Mouse (Mus musculus): ENCODE data around the gene Fbxw2. TPM values are rescaled to one million over a fixed set of nuclear protein-coding genes. Genes with fewer than 3 reads are reported as not detected.

Fbxw2 gene
- polyA plus RNA-seq, 1 experiment, result 39.9 TPM

DNA sequence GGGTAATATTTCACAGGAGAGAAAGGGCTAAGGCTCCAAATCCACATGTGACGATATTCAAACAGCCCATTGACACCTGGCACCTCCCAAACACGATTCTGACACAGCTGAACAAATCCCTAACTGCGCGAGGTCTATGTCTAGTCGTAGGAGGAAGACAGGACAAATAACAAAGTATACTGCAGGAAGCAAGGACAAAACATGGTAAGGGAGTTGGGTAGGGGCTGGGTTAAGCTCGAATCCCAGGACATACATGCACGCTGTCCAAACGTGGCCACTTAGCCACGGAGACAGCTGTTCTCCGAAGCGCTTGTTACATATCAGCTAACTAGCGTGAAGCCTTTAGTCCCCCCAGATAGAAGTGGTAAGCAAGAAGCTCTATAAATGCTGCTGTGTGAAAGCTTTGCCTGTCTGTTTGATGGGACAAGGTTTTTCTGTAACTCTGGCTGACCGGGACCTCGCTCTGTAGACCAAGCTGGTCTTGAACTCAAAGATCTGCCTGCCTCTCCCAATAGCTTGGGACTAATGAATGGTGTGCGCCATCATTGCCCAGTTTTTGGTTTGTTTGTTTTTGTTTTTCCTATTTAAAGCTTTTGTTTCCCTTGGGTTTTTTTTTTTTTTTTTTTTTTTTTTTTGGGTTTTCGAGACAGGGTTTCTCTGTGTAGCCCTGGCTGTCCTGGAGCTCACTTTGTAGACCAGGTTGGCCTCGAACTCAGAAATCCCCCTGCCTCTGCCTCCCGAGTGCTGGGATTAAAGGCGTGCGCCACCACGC, 535 bp upstream of the Fbxw2 start:
- TF ChIP-seq GATA1 (IDR thresholded peaks at IDR 0.05; ENCODE audit: low read length), result no peak

DNA sequence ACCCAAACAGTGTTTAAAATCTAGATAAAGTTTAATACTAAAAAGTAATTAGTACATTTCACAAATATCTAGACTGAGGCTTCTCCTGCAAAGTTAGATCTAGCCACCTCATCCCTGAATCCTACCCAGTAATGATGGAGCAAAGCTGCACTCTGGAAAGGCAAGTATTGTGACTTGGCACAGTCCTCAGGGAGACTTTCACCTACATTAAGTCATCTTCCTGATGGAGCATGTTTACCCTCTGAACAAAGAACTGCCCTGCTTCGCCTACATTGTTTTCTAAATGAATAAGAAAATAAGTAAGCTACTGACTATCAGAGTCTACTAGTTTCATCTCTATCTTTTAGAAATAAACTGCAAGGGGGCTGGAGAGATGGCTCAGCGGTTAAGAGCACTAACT, 7.6 kb downstream of the Fbxw2 start:
- TF ChIP-seq GATA1 (IDR thresholded peaks at IDR 0.05; ENCODE audit: low read length), result no peak

DNA sequence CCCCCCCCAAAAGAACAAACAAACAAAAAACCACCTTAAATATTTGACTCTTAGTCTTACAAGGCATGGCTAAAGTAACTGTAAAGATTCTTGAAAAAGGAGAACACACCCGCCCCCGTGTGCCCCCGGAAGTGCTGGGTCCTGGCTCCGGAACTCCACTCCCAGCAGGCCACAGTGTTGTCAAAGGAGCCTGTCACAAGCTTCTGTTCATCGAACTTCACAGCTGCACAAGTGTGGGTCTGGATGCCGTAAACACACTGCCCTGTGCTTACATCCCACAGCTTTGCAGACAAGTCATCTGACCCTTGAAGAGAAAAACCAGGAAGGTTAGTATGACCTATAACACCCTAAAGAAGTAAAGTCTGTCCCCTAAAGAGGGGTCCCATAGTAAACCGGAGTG, 13.4 kb downstream of the Fbxw2 start:
- TF ChIP-seq GATA1 (IDR thresholded peaks at IDR 0.05; ENCODE audit: low read length), result no peak

DNA sequence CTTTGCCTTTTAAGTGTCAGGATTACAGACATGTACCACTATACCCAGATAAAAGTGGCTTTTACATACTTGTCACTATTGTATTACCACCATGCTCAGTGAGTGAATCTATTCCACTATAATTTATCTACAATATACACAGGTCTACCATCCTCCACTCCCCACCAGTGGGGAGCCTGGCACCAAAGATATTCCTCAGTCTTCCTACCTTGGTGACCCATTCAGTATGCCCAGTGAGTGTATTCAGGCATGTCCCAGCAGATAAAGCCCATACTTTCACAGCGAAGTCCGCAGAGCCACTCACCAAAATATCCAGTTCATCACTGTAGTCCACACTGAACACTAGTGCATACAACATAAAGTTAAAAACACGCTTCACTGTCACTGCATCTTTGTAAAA, 15.3 kb downstream of the Fbxw2 start:
- no peak for TF ChIP-seq GATA1 (IDR thresholded peaks at IDR 0.05; ENCODE audit: low read length)

DNA sequence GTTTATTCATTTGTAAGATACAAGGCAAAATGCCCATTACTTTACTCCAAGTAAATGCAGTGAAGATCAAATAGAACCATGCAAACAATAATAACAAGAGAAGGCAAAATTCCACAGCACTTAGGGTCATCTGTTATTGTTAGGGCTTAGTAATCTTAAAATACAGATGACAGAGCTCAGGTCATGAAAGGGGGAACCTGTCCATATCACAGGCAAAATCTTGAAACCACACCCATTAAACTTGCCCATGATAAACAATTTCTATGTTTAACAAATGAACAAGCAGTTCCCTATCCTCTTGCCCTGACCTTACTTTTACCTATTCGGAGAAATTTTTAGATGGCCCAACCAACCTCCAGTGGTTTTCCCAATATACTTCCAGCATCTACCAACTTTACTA, 16.5 kb downstream of the Fbxw2 start:
- TF ChIP-seq GATA1 (IDR thresholded peaks at IDR 0.05; ENCODE audit: low read length), result peak; percentile 15

DNA sequence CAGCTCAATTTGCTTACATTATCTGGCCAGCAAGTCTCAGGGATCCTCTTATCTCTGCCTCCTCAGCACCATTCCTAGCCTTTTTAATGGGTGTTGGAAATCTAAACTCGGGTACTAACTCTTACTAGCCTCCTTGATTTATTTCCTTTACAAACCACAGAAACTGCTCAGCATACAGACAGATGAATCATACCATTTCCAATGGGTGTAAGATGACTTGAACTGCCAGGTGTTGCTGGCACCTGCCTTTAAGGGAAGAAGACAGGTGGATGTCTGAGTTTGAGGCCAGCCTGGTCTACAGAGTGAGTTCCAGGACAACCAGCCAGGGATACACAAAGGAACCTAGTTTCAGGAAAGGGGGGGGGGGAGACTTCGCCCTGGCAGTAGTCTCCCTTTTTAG, 18.1 kb downstream of the Fbxw2 start:
- TF ChIP-seq GATA1 (IDR thresholded peaks at IDR 0.05; ENCODE audit: low read length), result no peak

DNA sequence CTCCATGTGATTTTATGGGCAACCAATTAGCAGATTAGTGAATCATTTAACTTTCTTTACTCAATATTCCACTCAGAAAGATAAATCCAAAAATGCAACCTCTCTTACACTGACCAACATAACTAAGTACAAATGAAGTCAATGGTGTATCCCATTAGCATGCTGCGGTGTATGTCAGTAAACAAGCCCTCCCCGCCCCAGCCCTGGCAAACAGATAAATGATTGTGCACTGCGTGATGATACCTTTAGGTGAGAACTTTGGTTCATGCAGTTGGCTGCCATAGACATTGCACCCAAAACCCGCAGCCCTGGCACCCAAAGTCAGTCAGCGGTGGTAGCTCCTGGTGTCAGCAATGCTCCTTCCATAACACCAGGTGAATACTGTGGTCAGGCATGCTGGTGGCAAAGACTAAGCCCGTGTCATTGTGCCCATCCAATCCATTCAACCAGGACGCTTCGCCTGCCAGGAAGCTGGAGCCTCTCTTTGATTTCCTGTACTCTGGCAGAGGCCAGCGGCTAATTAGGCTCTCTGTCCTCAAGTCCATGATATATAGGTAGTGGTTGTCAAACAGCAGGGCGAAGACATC, 20.7 kb downstream of the Fbxw2 start:
- no peak for TF ChIP-seq GATA1 (IDR thresholded peaks at IDR 0.05; ENCODE audit: low read length)

DNA sequence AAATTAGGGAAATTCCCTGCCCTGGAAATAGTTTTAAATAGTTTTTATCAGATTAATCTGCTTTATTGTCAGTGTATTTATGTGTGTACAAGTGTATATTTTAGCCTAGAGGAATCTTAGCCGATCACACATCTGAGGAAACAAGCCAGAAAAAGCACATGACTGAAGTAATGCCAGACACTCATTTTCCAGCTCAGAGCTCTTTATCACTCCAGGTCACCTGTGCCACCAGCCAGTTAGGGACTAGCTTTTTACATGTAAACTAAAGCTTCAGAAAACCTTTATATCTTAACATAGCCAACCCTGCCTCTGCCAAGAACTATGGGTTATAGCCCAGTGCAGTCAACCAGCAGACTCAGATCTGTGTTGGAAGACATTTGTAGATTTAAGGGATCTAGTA, 21.3 kb downstream of the Fbxw2 start:
- no peak for TF ChIP-seq GATA1 (IDR thresholded peaks at IDR 0.05; ENCODE audit: low read length)

DNA sequence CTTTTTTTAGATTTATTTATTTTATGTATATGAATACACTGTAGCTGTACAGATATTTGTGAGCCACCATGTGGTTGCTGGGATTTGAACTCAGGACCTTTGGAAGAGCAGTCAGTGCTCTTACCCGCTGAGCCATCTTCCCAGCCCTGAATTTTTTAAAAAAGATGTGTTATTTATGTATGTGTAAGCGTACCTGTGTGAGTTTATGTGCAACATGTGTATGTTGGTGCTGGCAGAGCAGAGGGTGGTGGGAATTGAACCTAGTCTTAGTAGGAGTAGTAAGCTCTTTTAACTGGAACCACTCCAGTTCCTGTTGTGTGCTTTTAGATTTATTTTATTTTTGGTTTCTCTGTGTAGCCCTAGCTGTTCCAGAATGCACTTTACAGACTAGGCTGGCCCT, 21.9 kb downstream of the Fbxw2 start:
- TF ChIP-seq GATA1 (IDR thresholded peaks at IDR 0.05; ENCODE audit: low read length), result no peak

DNA sequence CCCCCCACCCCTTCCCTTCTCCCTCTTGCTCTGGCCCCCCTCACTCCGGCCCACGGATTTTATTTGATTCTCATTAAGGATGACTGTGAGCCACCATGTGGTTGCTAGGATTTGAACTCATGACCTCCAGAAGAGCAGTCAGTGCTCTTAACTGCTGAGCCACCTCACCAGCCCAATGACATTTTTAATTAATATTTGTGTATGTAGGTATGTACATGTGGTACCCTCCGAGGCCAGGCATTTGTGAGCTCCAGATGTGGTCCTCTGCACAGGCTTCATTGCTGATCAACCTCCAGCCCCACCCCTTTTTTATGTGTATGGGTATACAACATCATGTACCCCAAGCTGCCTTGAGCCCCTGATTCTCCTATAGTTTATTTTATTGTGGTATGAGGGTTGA, 22.4 kb downstream of the Fbxw2 start:
- TF ChIP-seq GATA1 (IDR thresholded peaks at IDR 0.05; ENCODE audit: low read length), result no peak

DNA sequence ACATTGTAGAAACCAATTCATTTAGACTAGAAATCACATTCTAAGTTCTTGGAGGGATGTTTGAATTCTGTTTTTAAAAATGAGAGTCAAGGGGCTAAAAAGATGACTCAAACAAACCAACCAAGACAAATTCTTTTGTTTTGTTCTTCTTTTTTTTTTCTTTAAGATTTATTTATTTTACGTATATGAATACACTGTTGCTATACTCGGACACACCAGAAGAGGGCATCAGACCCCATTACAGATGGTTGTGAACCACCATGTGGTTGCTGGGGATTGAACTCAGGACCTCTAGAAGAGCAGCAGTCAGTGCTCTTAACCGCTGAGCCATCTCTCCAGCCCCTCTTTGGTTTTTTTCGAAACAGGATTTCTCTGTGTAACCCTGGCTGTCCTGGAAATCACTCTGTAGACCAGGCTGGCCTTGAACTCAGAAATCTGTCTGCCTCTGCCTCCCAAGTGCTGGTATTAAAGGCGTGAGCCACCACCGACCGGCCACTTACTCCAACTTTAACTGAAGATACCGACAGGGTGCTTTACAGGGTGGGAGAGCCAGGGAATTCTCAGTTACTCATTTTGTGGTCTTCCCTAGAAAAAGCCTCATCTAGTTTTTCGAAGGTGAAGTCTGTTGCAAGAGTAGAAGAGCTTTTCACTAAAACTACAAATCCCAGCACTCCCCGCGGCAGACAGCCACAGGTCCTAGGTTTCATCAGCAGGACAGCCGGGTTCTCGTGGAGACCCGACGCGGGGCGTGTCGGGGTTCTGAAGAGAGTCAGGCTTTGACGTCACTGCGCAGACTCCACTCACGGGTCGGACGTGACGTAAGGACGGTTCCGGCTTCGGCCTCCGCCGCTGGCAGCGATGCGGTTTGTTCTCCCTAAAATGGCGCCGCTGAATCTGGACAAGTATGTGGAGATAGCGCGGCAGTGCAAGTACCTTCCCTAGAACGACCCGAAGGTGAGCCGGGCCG, 24.3 kb downstream of the Fbxw2 start:
- no peak for TF ChIP-seq GATA1 (IDR thresholded peaks at IDR 0.05; ENCODE audit: low read length)

DNA sequence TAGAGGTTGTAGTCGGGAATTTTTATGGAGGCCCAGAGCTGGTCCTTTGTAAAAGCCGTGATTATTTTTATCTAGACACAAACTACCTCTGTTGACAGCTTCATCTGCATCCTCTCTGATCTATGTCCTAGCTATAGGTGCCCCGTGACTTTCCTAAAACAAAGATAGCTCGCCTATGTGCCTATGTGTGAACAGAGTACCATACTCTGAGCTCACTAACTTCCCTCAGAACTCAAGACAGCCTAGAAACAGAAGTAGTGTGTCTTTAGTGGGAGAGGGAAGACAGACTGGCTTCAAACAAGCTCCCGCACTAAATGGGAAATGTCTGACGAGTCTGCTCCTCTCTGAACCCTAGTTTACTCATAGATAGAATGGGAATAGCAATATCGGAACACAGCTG, 25.7 kb downstream of the Fbxw2 start:
- no peak for TF ChIP-seq GATA1 (IDR thresholded peaks at IDR 0.05; ENCODE audit: low read length)

DNA sequence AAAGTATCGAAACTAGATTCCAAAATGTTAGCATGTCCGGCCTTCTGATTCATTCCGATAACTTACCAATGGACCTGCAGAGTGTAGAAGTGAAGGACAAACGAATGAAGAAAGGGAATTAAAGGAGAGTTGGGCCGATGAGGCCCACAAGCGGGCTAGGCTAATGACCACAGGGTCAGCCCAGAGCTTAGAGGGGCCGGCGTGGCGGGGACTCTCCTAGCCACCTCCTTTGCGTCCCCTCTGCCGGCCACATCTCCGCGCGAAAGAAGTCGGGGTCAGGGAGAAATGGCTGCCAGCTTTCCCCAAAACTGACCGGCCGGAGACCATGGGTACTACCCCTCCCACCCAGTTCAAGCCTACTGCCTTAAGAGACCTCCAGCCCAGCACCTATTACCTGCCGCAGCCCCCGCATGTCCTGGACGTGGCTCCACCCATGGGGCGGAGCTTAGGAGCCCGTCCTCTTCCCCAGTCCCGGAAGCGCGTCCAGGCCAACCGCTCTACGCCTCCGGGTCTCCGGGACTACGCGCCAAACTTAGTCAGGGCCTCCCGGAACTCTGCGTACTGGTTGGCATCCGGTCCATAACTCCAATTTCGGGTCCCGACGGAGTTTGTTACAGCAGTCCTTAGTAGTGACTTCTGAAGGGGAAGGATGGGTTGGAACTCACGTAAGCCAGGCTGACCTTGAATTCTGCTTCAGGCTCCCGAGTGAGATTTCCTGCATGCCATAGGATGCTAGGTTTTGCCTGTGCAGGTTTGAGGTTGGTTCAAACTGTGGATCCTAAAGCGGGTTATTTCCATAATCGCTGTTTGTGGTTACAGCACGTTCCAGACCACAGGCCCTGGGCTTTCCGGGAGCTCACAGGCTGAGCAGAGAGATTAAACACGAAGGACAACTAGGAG, 26.5 kb downstream of the Fbxw2 start, which contains the start of gene Rabepk:
Rabepk (minus strand) TSS at position 556 of the 900 bp plus-strand sequence.
- TF ChIP-seq GATA1 (IDR thresholded peaks at IDR 0.05; ENCODE audit: low read length), result no peak

DNA sequence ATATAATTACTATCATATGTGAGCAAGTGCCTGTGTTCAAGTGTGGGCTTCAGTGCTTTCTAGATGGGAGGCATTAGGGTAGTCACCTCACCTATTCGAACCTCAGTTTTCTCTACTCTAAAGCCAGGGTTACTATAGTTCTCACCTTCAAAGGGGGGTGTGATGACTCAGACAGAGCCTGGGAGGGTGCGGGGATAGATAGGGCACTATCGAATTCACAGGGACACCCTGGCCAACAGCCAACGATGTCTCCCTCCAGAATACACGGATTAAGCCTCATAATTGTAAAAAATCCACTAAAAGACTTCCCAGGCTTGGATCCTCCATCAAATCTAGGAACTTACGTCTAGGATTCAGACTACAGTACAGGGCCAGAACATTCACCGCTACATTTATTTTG, 30.7 kb downstream of the Fbxw2 start:
- TF ChIP-seq GATA1 (IDR thresholded peaks at IDR 0.05; ENCODE audit: low read length), result no peak

DNA sequence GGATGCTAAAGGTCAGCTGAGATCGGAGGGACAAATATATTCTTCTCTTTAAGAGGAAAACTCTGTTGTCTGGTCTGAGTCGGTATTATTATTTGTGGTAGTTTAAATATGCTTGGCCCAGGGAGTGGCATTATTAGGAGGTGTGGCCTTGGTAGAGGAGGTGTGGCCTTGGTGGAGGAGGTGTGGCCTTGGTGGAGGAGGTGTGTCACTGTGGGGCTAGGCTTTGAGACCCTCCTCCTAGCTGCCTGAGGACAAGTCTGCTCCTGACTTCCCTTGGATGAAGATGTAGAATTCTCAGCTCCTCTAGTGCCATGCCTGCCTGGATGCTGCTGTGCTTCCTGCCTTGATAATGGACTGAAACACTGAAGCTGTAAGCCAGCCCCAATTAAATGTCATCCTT, 31.6 kb downstream of the Fbxw2 start:
- TF ChIP-seq GATA1 (IDR thresholded peaks at IDR 0.05; ENCODE audit: low read length), result no peak
